Mouse (Mus musculus) kidney, postnatal 36 days (tissue): ENCODE data around the gene Wnt1.
A peak's percentile ranks its signal among the peaks of the same experiment; 100 is the strongest.

Experiments
- DNase-seq, 2 experiments: peaks; one replicate each; pipeline ENCODE4 v3.0.0; 2021 to 2022; ENCODE audit warnings: mixed read lengths in 2 of 2

The Wnt1 gene

DNA sequence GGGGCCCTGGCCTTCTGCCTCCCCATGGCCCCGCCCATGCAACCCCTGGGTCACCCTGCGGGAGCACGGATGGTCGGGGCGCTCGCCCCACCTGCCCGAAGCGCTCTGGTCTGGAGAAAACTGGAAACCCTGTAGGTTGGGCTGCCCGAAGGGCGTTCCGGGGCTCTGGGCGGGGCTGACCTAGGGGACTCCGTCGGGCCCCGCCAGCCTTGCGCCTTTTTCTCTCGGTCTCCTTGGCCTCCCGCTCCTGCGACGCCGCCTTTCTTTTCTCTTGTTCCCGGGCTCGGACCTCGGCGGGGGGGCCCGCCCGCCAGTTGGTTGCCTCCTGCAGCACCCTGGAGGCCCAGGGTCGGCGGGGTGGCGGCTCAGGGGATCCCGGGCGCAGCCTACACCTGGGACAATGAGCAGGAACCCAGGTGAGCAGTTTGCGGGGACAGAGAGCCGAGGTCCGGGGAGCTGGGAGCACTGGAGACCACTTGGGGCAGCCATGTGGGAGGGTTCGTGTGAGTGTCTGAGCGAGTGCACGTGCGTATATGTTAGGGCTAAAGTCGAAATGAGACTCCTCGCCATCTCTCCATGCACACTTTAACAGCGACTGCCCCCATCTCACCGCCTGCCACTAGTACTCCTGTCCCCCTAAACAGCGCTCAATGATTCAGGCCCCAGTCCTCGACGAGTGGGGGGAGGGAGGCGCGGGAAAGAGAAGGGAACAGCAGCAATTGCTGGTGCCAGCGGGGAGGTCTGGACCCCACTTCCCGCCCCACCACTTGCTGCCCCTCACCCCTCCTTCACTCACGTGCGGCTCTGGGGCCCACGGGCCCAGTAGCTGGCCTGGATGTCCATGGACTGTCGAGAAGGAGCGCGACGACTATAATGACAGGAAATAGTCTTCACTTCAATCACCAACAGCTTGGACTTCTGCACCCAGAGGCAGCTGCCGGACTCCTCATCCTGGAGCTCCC is 17.4 kb downstream of the Wnt1 start:
- DNase-seq: peak; percentile 30 to 55

DNA sequence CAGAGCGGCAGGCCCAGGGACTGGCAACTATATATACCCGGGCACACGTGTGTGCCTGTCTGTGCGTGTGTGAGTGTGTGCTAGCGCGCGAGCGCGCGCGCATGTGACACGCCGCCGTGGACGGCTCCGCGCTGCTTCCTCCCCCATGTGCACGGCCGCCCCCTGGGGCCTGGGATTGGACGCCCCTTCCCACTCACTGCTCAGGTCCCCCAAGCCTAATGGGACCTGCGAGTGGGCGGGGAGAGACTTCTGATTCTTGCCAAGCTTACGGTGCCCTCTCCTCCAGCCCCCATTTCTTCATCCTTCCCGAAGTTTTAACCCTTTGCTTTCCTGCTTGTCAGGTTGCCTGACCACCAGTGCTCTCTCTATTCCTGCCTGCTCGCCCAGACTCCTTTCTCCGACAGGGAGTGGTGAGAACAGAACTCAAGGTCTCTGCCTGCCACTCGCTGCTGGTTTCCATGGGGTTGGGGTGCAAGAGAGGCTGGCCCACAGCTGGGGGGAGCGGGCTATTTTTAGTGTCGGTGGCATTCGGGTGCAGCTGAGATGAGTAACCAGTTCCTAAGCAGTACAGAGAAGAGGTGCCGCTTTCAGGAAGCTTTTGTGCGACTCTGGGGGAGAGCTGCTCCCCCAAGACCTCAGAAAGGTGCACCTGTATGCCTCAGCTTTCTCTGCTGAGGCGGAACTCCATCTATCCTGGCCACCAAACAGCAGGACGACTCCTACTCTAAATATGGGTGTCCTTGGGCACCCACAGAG is 18.4 kb downstream of the Wnt1 start:
- peak in 1 of 2 experiments; percentile 44 for DNase-seq

DNA sequence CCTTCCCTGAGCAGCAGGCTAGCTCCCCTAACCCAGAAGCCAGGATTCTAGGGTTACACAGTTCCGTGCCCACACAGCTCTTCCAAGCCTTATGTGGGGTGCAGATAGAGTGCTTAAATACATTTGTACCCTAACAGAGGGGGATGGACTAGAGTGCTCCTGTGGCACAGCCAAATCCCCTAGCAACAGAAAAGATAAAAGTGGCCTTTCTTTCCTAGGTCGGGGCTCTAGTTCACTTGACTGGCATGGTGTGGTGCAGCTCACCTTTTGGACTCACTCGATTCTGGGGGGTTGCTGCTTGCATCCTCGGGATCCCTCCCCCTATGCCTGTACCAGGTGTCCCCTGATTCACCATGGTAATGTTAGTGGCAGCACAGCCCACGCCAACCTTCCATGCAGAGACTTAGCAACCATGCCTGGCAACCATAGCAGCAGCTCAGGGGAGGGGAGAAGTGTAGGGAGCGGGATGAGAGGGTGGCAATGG is 19.0 kb downstream of the Wnt1 start:
- DNase-seq: no peak

DNA sequence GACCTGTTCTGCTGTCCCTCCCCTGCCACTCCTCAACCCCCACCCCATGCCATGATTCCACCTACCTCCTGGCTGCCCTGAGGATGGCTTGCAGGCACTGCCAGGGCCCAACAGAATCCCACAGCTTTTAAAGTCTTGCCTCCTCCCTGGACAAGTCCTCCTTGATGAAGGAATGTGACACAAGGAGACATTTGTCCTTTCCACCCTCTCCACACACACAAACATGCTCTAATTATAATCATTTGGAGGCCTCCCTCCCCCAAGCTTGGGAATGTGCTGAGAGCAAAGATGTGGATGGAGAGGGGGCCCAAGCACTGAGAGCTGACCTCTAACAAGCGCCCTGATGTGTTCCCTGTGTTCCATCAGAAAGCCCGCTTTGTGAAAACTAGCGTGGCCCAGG is 19.7 kb downstream of the Wnt1 start, which contains the start of gene Ddn:
Gene Ddn, minus strand, starts transcription at position 101 of the 400 bp plus-strand sequence.
- no peak for DNase-seq

DNA sequence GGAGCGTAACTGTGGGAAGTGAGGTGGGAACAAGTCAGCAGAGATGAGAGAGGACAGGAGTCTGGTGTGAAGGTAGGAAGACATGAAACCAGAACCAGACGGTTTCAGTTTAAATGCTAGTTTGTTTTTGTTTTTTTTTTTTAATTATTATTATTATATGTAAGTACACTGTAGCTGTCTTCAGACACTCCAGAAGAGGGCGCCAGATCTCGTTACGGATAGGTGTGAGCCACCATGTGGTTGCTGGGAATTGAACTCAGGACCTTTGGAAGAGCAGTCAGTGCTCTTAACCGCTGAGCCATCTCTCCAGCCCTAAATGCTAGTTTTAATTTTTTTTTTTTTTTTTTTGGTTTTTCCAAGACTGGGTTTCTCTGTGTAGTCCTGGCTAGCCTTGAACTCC is 20.6 kb downstream of the Wnt1 start:
- DNase-seq: peak in 1 of 2 experiments; percentile 41

DNA sequence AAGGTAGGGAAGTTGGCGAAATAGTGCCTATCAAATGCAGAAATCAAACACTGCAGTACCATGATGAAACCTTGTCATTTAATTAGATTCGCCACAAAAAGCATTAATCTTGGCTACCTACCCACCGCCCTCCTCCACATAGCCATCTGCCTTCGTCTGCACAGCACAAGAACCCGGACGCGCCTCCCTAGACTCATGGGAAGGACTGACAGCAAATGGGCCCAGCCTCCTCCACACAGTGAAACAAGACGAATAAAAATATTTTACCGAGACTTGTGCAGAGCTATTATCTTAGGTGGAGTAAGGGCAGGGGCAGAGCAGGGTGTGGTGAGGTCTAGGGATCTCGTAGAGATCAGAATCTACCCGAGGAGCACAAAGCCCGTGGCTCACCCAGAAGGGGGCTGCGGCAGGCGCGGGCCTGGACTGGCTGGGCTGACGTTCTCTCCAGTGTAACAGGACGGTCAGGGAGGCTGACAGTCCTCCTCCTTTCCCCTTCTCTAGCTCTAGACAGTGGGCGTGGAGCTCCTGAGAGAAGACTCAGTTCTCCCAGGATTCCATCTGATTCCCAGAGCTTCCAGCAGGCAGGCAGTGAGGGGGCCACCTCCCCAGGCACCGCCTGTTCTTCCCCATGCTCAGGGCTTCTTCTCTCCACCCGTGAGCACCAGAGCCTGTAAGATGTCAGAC is 23.2 kb downstream of the Wnt1 start:
- DNase-seq: no peak

DNA sequence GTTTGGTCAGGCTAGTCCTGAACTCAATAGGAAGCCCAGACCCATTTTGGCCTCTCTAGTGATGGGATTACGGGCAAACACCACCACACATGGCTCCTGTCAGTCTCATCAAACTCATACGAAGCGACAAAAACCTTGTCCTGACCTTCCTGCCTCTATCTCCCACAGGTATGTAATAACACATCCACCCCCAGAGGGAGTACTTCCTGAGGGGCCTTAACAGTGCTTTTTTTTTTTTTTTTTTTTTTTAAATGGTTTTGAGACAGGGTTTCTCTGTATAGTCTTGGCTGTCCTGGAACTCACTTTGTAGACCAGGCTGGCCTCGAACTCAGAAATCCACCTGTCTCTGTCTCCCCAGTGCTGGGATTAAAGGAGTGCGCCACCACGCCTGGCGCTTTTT is 28.5 kb downstream of the Wnt1 start:
- no peak for DNase-seq

DNA sequence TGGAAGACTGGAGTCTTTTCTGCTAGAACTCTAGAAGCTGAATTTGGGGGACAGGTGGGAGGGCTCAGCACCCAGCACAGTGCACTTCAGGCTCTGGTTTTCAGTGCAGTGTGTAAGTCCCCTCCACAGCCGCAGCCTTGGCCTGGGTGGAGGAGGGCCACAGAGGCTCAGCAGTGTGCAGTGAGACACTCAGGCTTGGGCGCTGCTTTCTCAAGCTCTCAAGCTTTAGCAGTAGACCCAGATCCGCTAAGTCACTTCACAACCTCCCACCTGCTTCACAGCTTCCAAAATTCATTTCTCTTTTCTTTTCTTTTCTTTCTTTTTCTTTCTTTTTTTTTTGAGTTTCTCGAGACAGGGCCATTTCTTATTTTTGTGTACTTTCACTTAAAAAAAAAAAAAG is 31.3 kb downstream of the Wnt1 start:
- no peak for DNase-seq

DNA sequence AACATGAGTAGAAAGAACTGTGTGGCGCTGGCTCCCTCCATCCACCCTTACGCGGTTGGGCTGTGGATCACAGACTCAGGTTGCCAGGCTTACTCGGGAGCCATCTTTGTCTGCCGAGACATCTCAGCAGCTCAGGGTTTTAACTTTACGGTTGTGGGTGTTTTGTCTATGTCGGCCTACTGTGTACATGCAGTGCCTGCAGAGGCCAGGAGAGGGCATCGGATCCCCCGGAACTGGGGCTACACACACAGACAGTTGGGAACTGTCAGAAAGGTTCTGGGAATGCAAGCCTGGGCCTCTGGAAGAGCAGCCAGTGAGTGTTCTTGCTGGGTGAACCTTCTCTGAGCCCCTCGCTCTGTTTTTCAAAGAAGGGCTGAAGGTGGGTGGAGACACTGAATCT is 31.7 kb downstream of the Wnt1 start:
- DNase-seq: no peak

DNA sequence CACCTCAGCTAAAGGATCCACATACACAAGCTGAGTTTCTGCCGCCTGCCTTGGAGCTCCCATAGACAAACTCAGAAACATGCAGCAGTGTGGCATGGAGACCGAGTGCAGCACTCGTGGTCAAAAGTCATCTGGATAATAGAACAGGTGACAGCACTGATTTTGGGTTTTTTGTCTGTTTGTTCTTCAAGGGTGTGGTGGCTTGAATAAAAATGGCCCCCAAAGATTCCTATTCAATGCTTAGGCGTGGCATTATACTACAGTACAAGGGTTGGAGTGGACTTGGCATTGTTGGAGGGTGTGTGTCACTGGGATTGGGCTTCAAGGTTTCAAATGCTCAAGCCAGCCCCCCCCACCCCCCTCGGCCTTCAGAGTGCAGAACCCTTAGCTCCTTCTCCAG is 32.5 kb downstream of the Wnt1 start:
- no peak for DNase-seq

DNA sequence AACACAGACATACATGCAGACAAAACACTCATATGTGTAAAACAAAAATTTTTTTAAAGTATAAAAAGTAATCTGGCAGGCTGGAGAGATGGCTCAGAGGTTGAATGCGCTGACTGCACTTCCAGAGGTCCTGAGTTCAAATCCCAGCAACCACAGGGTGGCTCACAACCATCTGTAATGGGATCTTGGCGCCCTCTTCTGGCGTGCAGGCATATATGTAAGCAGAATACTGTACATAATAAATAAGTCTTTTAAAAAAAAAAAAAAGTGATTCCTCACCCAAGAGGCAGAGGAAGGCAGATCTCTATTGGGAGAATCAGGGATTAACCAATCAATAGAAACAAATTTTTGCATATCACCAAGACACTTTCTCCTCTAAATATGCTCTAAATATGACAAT is 33.8 kb downstream of the Wnt1 start:
- peak in 1 of 2 experiments; percentile 48 for DNase-seq

DNA sequence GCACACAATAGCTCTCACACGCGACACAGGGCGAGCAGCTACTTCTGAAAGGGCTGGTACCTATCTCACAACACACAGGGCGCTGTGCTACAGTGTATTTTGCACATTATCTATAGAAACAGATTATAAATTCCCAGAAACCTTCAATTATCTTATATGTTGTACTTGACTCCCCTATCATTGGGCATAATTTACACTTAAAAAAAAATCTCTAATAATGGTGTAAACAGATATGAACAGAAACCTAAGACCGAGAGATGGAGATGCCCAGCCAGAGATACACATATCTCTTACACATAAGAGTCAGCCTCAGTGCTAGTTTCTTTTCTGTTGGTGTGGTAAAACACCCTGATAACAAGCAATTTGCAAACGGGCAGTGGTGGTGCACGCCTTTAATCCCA is 38.0 kb downstream of the Wnt1 start:
- DNase-seq: no peak

DNA sequence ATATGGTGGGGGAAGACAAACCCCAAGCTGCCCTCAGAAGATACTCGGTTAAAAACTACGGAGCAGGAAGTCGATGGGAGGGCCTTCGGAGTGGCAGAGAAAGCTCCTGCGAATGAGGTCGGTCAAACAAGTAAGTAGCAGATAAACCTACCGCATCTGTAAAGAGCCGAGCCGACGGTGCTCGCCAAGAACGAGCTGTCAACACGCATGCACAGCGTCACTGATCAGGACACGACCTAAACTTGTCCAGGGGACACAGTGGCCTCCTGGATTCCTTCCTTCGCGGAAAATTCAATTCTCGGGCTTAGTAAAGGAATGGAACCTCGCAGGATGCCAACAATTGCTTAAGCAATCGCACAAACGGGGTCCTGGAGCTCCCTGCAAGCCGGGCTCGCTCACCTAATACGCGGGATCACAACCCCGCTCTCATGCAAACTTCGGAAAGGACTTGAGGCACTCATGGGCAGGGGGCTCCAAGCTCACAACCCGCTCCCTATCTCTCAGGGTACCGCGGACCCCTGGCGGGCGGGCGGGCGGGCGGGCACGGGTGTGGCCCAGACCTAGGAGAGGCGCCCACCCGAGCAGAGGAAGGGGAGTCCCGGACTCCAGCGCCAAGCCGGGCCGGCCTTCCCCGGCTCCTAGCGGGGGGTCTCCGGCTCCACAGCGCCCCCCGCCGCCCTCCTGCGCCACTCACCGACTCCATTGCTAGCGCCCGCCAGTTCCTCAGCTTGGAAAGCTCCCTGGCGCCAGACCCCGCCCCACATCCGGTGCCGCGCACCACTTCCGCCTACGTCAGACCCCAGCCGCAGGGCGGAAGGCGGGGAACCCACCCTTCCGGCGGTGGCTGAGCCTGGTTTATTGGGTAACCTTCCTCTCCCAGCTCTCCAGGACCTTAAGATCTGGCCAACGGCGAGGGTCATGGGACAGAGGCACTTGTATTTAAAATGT is 41.4 kb downstream of the Wnt1 start, which contains the start of gene Prkag1:
Gene Prkag1, minus strand, starts transcription at position 786 of the 948 bp plus-strand sequence.
- DNase-seq: peak; percentile 96 to 98

DNA sequence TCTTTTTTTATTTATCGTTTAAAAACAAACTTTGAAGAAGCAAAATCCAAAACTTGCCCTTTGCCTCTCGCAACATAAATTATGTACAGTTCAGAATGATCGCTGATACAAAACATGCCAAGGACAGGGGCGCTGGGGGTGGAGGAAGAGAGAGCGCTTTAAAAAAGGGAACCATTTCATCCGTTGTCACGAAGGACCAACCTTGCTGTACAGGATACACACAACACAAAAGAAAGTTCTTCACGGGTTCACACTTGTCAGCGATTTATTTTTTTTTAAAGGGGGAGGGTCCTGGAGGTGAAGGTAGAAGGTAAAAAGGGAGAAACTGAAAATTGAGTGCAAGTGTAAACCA is 42.0 kb downstream of the Wnt1 start:
- DNase-seq: no peak

DNA sequence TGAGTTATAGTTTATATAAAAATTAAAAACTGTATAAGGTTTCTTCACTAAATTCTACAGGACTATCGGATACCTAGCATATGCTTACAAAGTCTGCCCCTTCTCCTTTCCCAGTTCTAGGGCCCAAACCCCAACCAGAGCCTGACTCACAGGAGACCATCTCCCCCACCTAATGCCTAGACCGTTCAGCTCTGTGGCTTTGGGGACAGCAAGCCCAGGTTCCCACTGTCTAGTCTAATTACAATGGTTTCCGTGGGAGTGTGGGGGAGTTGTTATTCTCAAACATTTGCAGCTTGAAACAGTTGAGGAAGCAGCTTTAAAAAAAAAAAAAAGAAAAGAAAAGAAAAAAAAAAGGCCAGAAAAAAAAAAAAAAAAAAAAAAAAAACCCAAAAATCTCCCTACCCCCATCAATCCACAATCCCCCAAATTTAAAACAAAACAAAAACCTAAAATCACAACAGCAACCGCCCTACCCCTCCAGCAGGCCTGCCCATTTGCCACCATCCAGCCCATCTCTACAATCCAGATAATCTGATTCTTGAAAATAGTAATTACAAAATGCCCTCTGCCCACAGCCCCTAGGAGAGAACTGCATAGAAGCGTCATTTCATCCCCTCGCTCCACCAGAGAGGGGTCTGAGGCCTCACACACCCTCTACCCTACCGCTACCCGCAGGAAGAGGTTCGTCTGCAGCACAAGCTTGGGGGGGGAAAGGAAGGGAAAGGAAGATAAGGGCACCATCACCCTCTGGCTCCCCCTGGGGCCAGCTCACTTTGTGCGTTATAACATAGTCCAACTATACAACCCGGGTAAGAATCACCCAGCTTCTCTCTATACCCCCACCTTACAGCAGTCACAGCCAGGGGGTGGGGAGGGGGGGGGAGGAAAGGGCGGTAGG is 42.8 kb downstream of the Wnt1 start:
- peak in 1 of 2 experiments; percentile 16 for DNase-seq

DNA sequence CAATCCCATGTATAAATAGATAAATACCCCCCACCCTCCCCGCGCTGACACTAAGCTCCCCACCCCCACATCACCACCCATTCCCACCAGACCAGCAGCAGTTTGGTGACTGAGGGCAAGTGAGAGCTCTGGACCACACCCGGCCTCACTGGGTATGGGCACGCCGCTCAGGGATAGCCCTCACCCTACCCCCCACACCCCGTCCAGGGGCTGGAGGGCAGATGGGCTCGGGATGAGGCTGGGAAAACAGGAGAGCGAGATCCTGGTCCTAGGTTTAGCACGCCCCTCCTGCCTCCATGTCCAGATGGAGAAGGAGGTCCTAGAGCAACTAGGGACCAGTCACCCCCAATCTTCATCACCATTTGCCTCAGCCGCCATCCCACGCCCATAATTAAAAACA is 43.6 kb downstream of the Wnt1 start:
- DNase-seq: no peak

DNA sequence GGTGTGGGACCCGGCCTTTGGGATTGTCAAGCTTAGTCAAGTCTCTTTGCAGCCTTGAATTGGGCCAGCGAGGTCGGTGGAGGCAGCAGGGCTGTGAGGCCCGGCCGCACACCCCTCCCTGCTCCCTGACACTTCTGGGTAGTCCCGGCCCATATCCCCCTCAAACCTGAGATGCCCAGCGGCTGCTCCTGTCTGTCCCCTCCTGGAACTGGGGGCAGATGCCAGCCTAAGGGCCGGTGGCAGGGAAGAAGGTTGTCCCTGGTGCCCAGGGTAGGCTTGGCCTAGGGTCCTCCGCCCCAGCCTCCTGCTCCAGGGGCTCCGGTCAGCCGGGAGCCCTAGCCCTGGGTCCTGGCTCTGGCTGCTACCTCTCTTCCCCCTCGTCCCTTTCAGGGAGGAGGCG is 44.4 kb downstream of the Wnt1 start:
- no peak for DNase-seq

DNA sequence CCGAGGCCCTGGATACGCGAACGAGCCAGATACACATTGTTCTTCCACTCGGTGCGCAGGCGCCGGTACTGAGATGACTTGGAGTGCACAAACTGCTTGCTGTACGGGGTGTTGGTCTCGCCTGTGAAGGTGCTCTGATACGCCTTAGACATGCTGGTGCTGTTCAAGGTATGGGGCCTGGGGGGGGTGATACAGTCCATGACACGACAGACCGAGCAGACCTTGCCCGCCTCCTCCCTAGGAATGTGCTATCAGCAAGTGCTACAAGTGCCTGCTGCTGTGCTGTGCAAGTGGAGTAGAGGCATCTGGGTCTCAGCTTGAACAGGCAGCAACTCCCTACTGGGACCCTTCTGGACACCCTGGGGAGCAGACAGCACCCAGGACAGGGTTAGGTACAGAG is 45.6 kb downstream of the Wnt1 start:
- DNase-seq: peak in 1 of 2 experiments; percentile 6

DNA sequence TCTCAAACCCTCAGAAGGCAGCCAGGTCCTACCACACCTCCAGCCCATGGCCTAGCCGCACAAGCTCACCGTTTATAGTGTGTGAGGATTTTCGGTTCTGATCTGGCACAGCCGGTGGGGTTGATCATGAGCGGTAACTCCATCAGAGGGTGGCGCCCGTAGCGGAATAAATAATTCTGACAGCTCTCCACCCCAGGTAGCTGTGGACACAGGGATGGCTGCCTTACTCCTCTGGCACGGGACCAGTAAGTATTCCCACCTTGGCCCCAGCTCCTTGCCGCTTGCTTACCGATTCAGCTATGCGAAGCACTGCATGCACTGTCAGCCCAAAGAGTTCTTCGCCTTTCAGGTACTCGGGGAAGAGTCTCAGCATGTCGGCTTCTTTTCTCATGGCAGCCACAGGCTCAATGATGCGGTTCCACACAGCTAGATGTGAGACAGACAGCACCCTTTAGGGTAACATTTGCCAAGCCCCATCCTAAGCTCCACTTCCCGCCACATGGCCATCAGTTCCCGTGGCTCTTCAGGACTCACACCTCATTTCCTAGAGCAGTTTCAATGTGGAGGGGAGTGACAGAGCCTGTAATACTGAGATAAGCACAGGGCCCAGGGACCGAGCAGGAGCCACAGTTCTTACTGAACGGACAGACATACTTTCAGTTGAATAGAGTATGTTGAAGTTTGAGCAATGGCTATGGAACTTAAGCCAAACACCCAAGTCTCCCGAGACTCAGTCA is 47.5 kb downstream of the Wnt1 start:
- DNase-seq: no peak

DNA sequence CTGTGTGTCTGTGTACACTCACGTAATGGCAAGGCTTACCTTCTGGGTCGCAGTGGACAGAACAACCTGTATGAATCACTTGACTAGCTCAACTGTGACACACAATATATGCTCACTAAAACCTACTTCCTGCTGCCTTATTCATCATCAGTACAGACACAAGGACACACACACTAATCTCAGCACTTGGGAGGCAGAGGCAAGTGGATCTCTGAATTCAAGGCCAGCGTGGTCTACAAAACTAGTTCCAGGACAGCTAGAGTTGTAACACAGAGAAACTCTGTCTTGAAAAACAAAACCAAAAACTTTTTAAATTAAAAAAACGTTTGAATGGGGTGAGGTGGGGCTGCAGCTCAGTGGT is 48.1 kb downstream of the Wnt1 start:
- DNase-seq: no peak
